Mouse (Mus musculus): ENCODE results near the gene Evi2a.

The Evi2a gene

DNA sequence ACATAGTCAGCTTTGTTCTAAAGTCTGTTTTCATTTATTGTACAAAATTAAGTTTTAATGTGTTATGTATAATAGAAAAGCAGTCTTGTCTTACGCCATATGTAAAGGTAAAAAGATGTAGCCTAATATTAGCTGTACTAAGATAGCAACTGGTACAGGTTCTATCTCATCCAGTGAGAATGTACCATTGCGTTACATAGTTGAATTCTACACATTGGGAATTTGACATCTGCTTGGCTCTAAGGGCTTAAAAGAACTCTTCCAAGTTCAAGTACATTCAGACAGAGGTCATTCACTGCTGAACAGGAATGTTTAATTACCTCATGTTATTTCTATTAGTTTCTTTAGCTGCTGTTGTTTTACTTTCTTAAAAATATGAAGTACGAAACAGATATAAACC, 3.9 kb downstream of the Evi2a start:
- no peak for DNase-seq (ENCODE audit: low read depth, low spot score)

- DNase-seq (ENCODE audit: low read depth, low spot score) = no peak
These were observed 6.2 kb downstream of the Evi2a start for GRCm38 (mm10) chr11:79524310-79524575.

DNA sequence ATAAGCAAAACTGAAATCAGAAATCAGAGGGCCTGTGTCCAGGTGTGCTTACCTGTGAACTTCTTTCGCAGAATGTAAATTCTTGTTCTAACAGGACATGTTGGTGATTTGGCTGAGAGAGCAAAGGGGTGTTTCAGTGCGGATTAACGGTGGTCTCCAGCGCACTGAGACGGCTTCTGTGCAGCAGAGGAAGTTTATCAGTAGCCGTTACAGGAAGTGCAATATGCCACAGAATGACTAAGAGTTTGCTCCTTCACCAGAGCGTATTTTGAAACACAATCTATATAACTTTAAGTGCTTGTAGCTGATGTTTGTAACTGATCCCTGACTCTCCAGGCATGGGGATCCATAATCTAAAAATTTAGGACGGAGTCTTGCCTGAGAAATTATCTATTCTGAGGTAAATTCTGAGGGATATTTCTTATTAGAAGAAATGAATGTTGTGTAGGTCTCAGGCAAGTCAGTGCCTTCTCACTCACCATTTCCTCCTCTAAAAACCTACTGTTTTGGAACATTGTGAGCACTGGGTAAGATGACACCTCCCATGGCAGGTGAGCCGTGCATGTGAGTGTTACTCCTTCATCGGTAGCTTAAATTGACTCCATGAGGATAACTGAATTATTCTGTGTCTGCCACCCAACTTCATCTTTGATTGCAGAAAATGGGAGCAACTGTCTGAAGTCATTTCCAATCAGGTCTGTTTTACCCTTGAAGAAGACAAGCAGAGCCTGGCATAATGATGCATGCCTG, 6.7 kb downstream of the Evi2a start, which contains the start of gene Evi2b:
TSS of gene Evi2b (minus strand) at position 203 of the 750 bp plus-strand sequence.
- DNase-seq (ENCODE audit: low read depth, low spot score) = no peak

DNA sequence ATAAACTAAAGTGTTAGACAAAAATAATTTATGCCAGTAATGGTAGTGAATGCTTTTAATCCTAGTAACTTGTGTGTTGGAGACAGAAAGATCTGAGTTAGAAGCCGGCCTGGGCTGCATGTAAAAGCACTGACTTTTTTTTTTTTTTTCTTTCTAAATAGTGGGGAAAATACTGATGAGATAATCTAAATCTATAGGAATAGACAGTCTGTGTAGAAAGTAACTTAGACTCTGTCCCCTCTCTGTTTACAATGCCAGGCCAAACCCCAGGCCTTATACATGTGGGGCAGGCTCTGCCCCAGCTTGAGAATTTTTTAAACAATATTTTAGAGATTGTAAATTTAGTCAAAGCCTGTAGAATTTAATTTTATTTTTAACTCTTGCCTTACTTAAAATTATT, 7.5 kb downstream of the Evi2a start:
- no peak for DNase-seq (ENCODE audit: low read depth, low spot score)

- DNase-seq (ENCODE audit: low read depth, low spot score) = no peak
These were observed 8.5 kb downstream of the Evi2a start for GRCm38 (mm10) chr11:79521930-79522329.

- no peak for DNase-seq (ENCODE audit: low read depth, low spot score)
These were observed 9.6 kb downstream of the Evi2a start for GRCm38 (mm10) chr11:79520772-79521171.

DNA sequence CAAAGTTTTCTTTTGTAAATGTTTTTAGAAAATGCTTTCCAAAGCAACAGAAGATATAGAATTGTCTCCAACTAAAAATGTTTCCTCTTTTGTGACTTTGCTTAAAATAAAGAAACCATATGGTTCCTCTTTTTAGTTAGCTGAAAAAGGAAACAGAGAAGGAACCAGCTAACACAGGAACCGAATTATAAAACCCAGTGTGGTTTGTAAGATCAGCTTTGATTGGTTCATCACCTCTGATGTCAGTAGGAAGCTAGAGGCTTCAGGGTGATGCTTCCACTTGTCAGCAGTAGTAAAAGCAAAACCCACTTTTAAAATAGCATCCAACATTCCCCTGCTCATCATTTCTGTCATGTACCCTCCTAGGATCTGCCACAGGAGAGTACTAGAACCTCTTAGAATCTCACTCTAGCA, 10.5 kb downstream of the Evi2a start:
- peak; percentile 48 for DNase-seq (ENCODE audit: low read depth, low spot score)

- no peak for DNase-seq (ENCODE audit: low read depth, low spot score)
These were observed 11.1 kb downstream of the Evi2a start for GRCm38 (mm10) chr11:79519299-79519698.

- no peak for DNase-seq (ENCODE audit: low read depth, low spot score)
These were observed 14.6 kb downstream of the Evi2a start for GRCm38 (mm10) chr11:79515798-79516197.

- DNase-seq (ENCODE audit: low read depth, low spot score) = peak; percentile 36
These were observed 15.1 kb downstream of the Evi2a start for GRCm38 (mm10) chr11:79515331-79515730.

- no peak for DNase-seq (ENCODE audit: low read depth, low spot score)
These were observed 18.4 kb downstream of the Evi2a start for GRCm38 (mm10) chr11:79511970-79512369.

DNA sequence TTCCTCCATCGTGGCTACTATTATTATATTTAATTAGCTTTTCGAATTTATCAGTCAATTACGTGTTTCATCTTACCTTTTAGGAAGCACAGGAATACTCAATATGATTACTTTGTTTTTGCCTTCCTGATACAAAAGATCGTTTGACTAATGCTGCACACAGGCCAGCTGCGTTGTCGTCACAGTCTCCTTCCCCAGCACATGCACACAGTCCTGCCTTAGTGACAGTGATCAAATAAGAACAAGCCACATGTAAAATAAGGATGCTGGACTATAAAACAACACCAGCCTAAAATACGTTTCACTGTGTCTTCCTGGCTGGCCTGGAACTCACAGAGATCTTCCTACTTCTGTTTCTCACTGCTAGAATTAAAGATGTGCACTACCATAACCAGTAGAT, 25.9 kb downstream of the Evi2a start:
- no peak for DNase-seq (ENCODE audit: low read depth, low spot score)

DNA sequence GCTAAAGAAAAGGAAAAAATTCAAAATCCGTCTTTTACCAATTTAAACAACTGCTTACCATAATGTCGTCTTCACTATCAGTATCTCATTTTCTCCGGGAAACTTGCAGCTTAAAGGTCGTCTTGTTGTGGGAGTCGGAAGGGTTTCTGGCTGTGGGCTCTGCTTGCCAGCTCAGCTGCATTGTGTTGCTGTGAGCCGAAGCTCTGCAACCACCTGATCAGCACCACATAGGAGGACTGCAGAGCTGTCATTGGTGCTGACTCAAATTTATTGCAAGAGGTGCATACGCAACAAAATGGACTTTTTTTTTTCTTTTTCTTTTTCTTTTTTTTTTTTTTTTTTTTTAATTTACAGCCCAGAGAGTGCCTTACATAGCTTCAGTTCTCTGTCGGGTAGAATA, 26.6 kb downstream of the Evi2a start, which contains the start of gene Omg:
TSS of gene Omg (minus strand) at position 240 of the 400 bp plus-strand sequence.
- DNase-seq (ENCODE audit: low read depth, low spot score) = no peak

- no peak for DNase-seq (ENCODE audit: low read depth, low spot score)
These were observed 27.5 kb downstream of the Evi2a start for GRCm38 (mm10) chr11:79502917-79503316.

GRCm38 (mm10) chr11:79494976-79495800, 35.2 kb downstream of the Evi2a start:
- no peak for DNase-seq (ENCODE audit: low read depth, low spot score)

DNA sequence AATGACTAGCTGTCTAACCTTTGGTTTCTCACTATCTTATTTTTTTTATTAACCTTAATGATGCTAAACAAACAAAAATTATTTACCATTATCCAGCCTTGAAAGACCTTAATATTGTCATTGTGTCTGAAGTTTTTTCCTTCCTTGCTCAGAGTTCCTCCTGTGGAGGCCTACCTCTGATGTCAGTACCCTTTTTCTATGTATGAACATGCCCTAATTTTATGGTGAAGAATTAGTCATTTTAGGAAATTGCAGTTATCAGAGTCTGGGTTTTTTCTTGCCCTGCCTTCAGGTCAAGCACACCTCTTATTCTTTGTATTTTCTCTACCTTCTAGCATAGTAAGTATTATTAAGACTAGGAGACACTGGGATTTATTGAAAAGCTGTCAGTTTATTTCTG, 45.7 kb downstream of the Evi2a start:
- DNase-seq (ENCODE audit: low read depth, low spot score) = no peak

DNA sequence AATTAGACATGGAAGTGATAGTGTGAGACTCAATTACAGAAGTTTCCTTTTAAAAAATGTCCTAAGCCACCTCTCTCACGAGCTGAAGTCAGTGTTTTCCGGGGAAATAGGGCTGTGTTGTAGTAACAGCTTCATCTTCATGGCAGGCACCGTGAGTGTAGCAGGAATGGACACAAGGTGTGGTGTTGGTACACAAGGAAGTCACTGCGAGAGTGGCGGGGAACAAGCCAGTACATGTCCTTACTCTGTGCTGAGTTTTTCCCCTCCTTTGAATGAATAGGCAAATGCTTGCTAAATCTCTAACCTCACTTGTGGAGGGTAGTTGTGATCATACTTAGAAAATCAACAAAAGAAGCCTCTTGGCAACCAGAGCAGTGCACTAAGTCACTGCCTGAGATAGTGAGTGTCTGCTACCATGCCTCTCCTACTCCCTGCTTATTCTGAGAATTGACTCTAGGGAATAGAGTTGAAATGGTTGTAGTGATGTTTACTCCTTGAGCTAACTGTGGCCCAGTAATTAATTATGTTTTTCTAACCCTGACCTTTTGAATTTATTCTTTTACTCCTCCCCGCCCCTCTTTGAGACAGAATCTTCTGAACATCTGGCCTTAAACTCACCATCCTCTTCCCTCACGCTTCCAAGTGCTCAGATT, 46.4 kb downstream of the Evi2a start:
- no peak for DNase-seq (ENCODE audit: low read depth, low spot score)

DNA sequence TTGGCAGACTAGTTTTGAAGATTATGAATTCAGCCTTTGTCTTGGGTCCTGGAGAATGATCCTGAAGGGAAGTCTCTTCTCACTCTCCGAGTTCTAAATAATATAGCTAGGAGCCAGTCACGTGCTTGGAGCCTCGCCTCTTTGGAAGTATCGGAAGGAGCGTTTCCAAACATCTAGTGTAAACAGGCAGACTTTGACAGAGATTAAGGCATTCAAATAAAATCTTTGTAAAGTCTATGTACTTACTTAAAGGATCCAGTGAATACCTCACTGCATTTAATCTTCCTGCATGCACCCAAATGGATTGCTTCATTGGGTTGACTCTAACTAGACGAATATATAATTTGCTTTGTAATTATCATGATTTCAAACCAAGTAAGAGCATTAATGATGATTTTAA, 47.0 kb downstream of the Evi2a start:
- no peak for DNase-seq (ENCODE audit: low read depth, low spot score)
